Mouse (Mus musculus): ENCODE measurements around the gene Trib3.
"Not testable (repeated sequence)": the region's sequence is repeated elsewhere in the genome, so short reads cannot be mapped to it uniquely, and the experiment has no call there.

Trib3 gene

GRCm38 (mm10) chr2:152343329-152344213 is at the start of gene Trib3:
Trib3 (minus strand) TSS chr2:152344032.
- DNase-seq: peak; percentile 63 to 65

GRCm38 (mm10) chr2:152393225-152394017 is 49.6 kb upstream of the Trib3 start:
- no peak for DNase-seq

- DNase-seq: peak; percentile 58 to 63
Measured at GRCm38 (mm10) chr2:152392786-152393185, 49.0 kb upstream of the Trib3 start.

GRCm38 (mm10) chr2:152384191-152384590 is 40.4 kb upstream of the Trib3 start:
- no peak for DNase-seq

- DNase-seq: no peak
Measured at GRCm38 (mm10) chr2:152376345-152376741, 32.5 kb upstream of the Trib3 start, which contains the start of gene Nrsn2. Nrsn2 (minus strand) TSS chr2:152376638.

- DNase-seq: no peak
Measured at GRCm38 (mm10) chr2:152375652-152376344, 32.0 kb upstream of the Trib3 start.

GRCm38 (mm10) chr2:152373547-152373946 is 29.7 kb upstream of the Trib3 start:
- no peak for DNase-seq

DNA sequence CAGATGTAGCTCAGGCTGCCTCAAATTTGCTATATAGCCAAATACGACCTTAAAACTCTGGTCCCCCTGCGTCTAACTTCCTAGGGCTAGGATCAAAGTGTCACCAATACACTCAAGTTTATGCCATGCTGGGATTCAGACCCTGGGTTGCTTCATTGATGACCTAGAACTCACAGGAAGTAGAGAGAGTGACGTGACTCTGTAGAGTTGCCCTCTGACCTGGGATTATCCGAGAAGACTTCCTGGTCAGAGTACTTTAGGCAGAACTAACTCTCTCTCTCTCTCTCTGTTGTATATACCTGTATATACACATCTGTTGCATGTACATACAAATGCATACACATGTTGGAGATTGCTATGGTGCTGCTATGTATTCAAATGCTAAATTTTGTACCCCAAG is 28.8 kb upstream of the Trib3 start:
- DNase-seq: no peak

GRCm38 (mm10) chr2:152372104-152372503 is 28.3 kb upstream of the Trib3 start:
- DNase-seq: no peak

DNA sequence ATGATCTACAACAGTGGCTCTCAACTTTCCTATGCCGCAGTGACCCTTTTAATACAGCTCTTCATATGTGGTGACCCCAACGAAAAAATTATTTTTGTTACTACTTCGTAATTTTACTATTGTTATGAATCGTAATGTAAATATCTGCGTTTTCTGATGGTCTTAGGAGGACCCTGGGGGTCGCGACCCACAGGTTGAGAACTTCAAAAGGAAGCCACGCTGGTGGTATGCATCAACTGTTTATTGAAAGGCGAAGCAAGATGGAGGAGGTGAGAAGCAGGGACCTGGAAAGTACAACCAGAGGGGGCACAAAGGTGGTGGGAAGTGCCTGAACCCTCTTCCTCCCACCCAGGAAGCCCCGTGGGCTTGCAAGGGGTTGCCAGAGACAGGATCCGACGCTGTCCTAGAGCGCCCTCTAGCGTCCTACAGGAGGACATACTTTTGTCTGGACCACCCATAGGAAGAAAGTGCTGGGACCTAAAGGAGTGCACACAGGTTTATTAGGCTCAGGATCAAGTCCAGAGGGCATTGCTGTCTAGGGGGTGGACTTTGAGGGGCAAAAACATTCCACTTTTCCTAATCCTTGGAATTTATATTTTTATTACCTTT is 24.8 kb upstream of the Trib3 start:
- DNase-seq: peak in 1 of 2 experiments; percentile 39

GRCm38 (mm10) chr2:152367917-152368316 is 24.1 kb upstream of the Trib3 start:
- no peak for DNase-seq

GRCm38 (mm10) chr2:152363245-152364147 is 19.7 kb upstream of the Trib3 start:
- DNase-seq: peak; percentile 92 to 93

DNA sequence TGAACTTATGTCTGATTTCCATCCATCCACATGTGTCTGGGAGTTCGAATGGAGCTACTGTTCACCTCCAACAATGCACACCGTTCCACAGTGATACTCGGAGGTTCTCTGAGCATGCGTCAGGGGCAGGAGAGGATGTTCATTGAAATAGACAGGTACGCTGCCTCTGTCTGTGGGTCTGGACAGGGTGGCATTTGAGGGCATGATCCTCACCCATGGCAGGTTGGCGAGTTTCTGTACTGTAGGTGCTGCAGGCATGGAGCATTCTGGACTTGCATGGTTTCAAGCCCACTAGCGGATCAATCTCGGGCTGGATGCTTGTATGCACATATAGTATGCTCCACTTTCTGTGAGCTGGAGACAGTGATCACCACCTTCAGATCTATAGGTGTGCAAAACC is 17.4 kb upstream of the Trib3 start:
- DNase-seq: no peak

- peak; percentile 65 to 82 for DNase-seq
Measured at GRCm38 (mm10) chr2:152360271-152360775, 16.5 kb upstream of the Trib3 start.

DNA sequence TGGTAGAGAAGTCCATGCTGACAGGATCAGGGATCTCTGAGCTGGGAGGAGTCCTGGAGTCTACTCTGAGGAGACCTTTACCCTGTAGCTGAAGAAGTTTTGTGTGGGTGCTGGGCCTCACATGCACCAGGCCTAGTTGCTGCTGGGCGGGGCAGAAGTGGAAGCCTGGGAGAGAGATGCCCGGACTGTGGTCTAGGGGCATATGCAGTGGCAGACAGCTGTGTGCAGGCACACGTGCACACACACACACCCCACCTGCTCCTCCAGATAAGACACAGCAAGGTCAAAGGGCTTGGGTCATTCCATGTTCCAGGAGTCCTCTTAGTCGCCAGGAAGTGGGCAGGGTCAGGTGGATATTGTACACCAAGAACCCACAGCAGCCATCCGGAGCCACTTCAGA is 15.8 kb upstream of the Trib3 start:
- DNase-seq: peak; percentile 46 to 54

DNA sequence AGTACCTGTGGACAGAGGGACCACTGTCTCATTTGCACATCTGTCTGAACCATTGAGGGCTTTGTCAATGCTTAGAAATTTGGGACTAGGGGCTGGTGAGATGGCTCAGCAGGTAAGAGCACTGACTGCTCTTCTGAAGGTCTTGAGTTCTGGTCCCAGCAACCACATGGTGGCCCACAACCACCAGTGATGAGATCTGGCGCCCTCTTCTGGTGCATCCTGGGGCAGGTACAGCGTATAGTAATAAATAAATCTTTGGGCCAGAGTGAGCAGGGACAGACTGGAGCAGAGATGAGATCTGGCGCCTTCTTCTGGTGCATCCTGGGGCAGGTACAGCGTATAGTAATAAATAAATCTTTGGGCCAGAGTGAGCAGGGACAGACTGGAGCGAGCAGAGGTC is 15.1 kb upstream of the Trib3 start:
- not testable (repeated sequence) for DNase-seq

DNA sequence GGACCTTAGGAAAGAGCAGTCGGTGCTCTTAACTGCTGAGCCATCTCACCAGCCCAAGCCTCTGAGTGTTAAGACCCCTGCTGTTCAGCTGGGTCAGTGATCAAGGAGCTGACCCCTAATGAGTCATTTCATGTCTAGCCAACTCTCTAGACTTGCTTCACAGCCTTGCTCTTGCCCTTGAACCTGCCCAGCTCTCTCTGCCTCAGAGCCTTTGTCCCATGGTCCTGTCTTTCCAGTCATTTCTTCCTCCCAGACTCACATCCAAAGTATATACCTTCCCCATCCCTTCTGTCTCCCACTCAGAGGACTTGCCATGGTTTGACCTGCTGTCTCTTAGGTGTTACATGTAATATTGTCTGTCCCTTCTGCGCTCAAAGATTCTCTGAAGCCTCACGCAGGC is 13.4 kb upstream of the Trib3 start:
- no peak for DNase-seq

DNA sequence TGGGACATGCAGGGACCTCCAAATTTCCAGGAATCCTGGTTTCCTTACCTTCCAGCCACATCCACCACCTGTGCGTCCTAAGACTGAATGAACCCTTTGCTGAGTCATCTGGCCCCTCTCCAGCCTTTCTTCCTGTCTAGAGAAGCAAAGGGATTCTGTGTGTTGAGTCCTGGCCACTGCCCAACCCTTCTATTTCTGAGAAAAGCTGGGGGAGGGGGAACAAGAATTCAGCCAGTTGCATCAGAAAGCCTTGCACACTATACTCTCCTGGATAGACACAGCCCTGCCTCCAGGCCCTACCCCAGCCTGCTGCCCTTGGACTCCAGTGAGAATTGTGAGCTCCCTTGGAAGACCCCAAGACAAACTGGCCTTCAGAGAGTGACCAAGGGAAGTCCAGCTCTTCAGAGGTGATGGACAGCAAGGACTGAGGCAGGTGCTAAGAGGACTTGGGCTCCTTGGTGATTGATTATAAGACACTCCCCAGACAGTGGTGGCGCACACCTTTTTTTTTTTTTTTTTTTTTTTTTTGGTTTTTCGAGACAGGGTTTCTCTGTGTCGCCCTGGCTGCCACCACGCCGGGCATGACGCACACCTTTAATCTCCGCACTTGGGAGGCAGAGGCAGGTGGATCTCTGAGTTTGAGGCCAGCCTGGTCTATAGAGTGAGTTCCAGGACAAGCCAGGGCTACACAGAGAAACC is 6.2 kb upstream of the Trib3 start:
- peak; percentile 39 to 66 for DNase-seq

- no peak for DNase-seq
Measured at GRCm38 (mm10) chr2:152349205-152349604, 5.4 kb upstream of the Trib3 start.

GRCm38 (mm10) chr2:152347722-152348121 is 3.9 kb upstream of the Trib3 start:
- DNase-seq: no peak

Measured in kidney, adult 8-10 months (tissue).